Mouse (Mus musculus) myocyte (in vitro differentiated cells): ENCODE data around the gene Zfp3. TPM values are rescaled to one million over a fixed set of nuclear protein-coding genes. Genes with fewer than 3 reads are reported as not detected.
"Not testable (repeated sequence)": the region's sequence is repeated elsewhere in the genome, so short reads cannot be mapped to it uniquely, and the experiment has no call there.

Experiments used
- H3K27me3 ChIP-seq: one replicate; pipeline ENCODE4 v1.6.1; 2011; ENCODE audit not compliant: control insufficient read depth, insufficient read depth, insufficient read length
- H3K36me3 ChIP-seq: one replicate; pipeline ENCODE4 v1.6.1; 2011; ENCODE audit not compliant: control insufficient read depth, insufficient read depth
- H3K4me2 ChIP-seq: one replicate; pipeline ENCODE4 v1.6.1; 2011; ENCODE audit warnings: low read depth, control low read depth
- H3K4me3 ChIP-seq: one replicate; pipeline ENCODE4 v1.5.1; 2011; ENCODE audit warnings: mild to moderate bottlenecking, control low read depth, moderate library complexity
- H3K79me2 ChIP-seq: one replicate; pipeline ENCODE4 v1.6.1; 2011; ENCODE audit not compliant: control insufficient read depth, insufficient read depth
- H3ac ChIP-seq: one replicate; pipeline ENCODE4 v1.6.1; 2011; ENCODE audit not compliant: control insufficient read depth, insufficient read length
- CEBPB ChIP-seq: IDR thresholded peaks from 2 replicates; pipeline ENCODE4 v1.6.1; 2011; ENCODE audit warnings: mild to moderate bottlenecking, moderate library complexity; ENCODE audit not compliant: poor library complexity, insufficient read depth, severe bottlenecking
- E2F4 ChIP-seq: IDR thresholded peaks from one replicate; pipeline ENCODE4 v1.6.1; 2011; ENCODE audit warnings: mild to moderate bottlenecking, control low read depth, moderate library complexity; ENCODE audit not compliant: insufficient read depth
- MAX ChIP-seq: IDR thresholded peaks from one replicate; pipeline ENCODE4 v1.6.1; 2011; ENCODE audit warnings: low read depth, mild to moderate bottlenecking, control low read depth
- MYOD1 ChIP-seq, 3 experiments: IDR thresholded peaks; one replicate each; pipeline ENCODE4 v1.6.1; 2011; ENCODE audit warnings: control low read depth in 2 of 3, low read depth in 2 of 3, mild to moderate bottlenecking in 2 of 3, moderate library complexity in 1 of 3; ENCODE audit not compliant: insufficient read length in 2 of 3, control insufficient read depth in 1 of 3
- MYOG ChIP-seq, 3 experiments: IDR thresholded peaks; one replicate each; pipeline ENCODE4 v1.6.1; 2011; ENCODE audit warnings: control low read depth in 2 of 3, low read depth in 2 of 3, mild to moderate bottlenecking in 2 of 3; ENCODE audit not compliant: insufficient read length in 2 of 3, control insufficient read depth in 1 of 3, insufficient read depth in 1 of 3
- POLR2A ChIP-seq: IDR thresholded peaks from one replicate; pipeline ENCODE4 v1.6.1; 2011; ENCODE audit warnings: low read depth, mild to moderate bottlenecking, control low read depth, moderate library complexity; ENCODE audit not compliant: insufficient read length
- POLR2AphosphoS2 ChIP-seq: IDR thresholded peaks from one replicate; pipeline ENCODE4 v1.6.1; 2011; ENCODE audit warnings: low read depth, control low read depth; ENCODE audit not compliant: insufficient read length
- REST ChIP-seq: IDR thresholded peaks from one replicate; pipeline ENCODE4 v1.6.1; 2011; ENCODE audit warnings: mild to moderate bottlenecking, control low read depth, moderate library complexity; ENCODE audit not compliant: insufficient read depth, insufficient read length
- SRF ChIP-seq: IDR thresholded peaks from one replicate; pipeline ENCODE4 v1.6.1; 2011; ENCODE audit warnings: low read depth; ENCODE audit not compliant: control insufficient read depth, insufficient read length
- TCF12 ChIP-seq: IDR thresholded peaks from one replicate; pipeline ENCODE4 v1.6.1; 2011; ENCODE audit warnings: mild to moderate bottlenecking, control low read depth; ENCODE audit not compliant: poor library complexity, insufficient read depth, severe bottlenecking
- TCF3 ChIP-seq: IDR thresholded peaks from one replicate; pipeline ENCODE4 v1.6.1; 2011; ENCODE audit warnings: low read depth, control low read depth; ENCODE audit not compliant: insufficient read length
- USF1 ChIP-seq: IDR thresholded peaks from one replicate; pipeline ENCODE4 v1.6.1; 2011; ENCODE audit warnings: low read depth, mild to moderate bottlenecking, control low read depth, moderate library complexity
- polyA plus RNA-seq: library from polyadenylated mRNA; unstranded; fragments of >200 nt; fragmentation: generic; extraction: Trizol; gene quantifications from one replicate; pipeline ENCODE4 v1.2.1, GENCODE M21; 2012; ENCODE audit warnings: missing spikeins

Zfp3 gene
- polyA plus RNA-seq, 1 experiment: 2.7 TPM

DNA sequence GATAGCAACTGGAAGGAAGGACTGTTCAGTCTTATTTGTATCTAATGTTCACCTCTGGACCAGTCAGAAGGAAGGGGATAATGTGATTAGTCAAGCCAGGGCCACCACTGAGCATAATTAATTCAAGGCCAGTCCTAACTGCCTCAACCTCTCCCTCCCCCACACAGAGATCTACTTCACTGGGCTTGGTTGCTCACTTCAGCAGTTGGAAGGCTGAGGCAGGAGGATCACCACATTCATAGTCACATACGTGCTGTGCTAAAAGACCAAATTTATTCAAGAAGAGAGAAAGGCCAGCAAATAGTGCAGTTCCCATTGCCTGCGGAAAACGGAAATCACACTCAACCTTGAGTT lies 450 bp upstream of the Zfp3 start:
- H3K4me2 ChIP-seq: peak overlapping the region; percentile 97
- no peak for TF ChIP-seq USF1
- no peak for TF ChIP-seq REST
- no peak for TF ChIP-seq MAX
- no peak for TF ChIP-seq TCF3
- TF ChIP-seq MYOG (IDR thresholded peaks at IDR 0.05; ENCODE audit: control insufficient read depth in 1 of 3, insufficient read depth in 1 of 3, insufficient read length in 2 of 3, low read depth in 2 of 3): no peak
- no peaks in the 10 kb centered on the region for H3K79me2 ChIP-seq
- H3ac ChIP-seq: peak overlapping the region; percentile 12
- H3K4me3 ChIP-seq: peak overlapping the region; percentile 48
- no peaks in the 10 kb centered on the region for H3K36me3 ChIP-seq
- H3K27me3 ChIP-seq: no peaks in the 10 kb centered on the region

DNA sequence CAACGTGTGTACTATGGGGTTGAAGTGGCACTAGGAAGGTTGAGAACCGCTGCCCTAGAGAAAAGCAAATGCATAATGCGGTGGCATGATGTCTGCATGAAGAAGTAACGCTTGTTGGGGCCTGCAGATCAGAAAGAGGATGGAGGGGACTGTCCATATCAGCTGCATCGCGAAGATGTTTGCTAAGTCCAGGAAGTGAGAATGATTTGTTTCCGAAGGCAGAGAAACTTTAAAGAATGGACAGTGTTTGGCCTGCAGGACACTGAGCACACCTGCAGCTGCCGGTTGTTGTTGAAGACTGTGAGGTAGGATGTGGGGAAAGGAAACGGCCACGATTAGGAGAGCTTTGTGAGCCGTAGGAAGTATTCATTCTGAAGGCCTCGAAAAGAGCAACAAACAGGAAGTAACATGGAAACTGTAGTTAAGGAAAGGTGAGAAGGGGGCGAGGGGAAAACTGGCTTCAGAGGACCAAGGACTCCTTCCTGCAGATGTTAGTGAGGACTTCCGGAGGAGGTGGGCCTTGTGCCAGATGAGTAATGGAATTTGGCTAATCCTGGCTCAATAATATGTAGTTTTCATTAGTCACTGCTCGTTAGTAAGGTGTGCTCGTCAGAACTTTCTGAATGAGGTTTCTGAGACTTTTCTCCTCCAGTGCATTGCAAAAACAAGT lies 1.9 kb downstream of the Zfp3 start:
- Histone ChIP-seq H3K4me2 (peak overlapping the region; percentile 97), H3K36me3 (peaks cover 2% of the 10 kb centered on the region), H3K4me3 (no peak overlapping the region), H3K79me2 (no peaks in the 10 kb centered on the region), H3ac (no peak overlapping the region), H3K27me3 (no peaks in the 10 kb centered on the region)
- no peak for TF ChIP-seq SRF
- TF ChIP-seq USF1: no peak
- no peak for TF ChIP-seq MYOG (IDR thresholded peaks at IDR 0.05; ENCODE audit: control insufficient read depth in 1 of 3, insufficient read depth in 1 of 3, insufficient read length in 2 of 3, low read depth in 2 of 3)
- no peak for TF ChIP-seq MYOD1 (IDR thresholded peaks at IDR 0.05; ENCODE audit: control insufficient read depth in 1 of 3, insufficient read length in 2 of 3, low read depth in 2 of 3)
- no peak for TF ChIP-seq POLR2AphosphoS2
- TF ChIP-seq MAX: no peak
- TF ChIP-seq POLR2A: no peak
- no peak for TF ChIP-seq TCF3
- TF ChIP-seq CEBPB: no peak
- no peak for TF ChIP-seq TCF12
- no peak for TF ChIP-seq REST
- TF ChIP-seq E2F4: no peak

DNA sequence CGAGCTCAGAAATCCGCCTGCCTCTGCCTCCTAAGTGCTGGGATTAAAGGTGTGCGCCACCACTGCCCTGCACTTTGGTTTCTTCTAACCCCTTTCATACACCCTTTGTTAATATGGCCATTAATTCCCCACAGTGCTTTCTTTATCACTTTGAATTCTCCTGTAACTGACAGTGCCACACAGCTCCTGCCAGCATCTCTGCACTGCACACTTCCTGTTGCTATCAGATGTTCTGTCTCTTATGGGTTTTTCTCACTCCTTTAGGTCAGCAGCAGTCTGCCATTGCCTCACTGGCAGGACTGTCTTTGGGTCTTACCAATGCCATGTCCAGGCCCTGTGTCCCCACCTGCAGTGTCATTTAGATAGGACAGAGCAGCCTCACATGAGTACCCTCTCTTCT lies 6.8 kb downstream of the Zfp3 start:
- no peak overlapping the region for H3K4me2 ChIP-seq
- TF ChIP-seq POLR2AphosphoS2: no peak
- TF ChIP-seq E2F4: no peak
- TF ChIP-seq MYOD1 (IDR thresholded peaks at IDR 0.05; ENCODE audit: control insufficient read depth in 1 of 3, insufficient read length in 2 of 3, low read depth in 2 of 3): no peak
- TF ChIP-seq SRF: no peak
- TF ChIP-seq MYOG (IDR thresholded peaks at IDR 0.05; ENCODE audit: control insufficient read depth in 1 of 3, insufficient read depth in 1 of 3, insufficient read length in 2 of 3, low read depth in 2 of 3): no peak
- no peak for TF ChIP-seq TCF12
- no peak for TF ChIP-seq POLR2A
- TF ChIP-seq USF1: no peak
- no peak for TF ChIP-seq TCF3
- TF ChIP-seq CEBPB: no peak
- no peak for TF ChIP-seq MAX
- no peaks in the 10 kb centered on the region for H3K79me2 ChIP-seq
- no peaks in the 10 kb centered on the region for H3K27me3 ChIP-seq
- H3ac ChIP-seq: no peak overlapping the region
- no peak overlapping the region for H3K4me3 ChIP-seq
- peaks cover 8% of the 10 kb centered on the region for H3K36me3 ChIP-seq

DNA sequence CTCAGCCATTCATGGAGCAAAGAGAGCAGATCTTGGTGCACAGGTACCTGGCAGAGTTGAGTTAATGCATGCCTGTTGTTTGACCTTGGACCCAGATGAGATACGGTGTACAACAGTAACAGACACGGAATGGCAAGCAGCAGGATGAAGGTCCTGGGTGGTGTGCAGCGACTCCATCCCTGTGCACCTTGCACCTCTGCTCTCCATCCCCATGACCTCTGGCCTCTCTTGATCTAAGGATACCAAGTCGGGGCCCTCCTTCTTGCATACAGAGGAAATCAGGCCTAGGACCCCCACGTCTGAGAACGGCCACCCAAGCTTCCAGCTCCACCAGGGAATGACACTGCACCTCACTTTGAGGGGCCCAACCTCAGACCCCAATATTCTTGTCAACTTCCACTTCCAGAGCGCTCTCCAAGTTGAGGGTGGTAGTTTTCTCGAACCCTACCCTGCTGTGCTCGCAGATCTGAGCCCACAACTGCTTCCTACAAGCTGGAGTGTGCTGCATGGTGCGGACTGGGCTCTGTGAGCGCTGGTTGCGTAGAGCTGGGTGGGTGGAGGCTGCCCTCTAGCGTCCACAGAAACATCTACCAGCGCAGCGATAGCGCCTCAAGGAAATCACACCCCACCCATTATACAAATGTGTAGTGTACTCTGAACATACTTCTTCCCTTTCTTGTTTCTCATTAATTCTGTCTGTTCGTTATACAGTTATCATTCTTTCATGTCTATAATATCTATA lies 13.0 kb downstream of the Zfp3 start:
- TF ChIP-seq REST (no peak), POLR2AphosphoS2 (peak; percentile 21)
- H3K4me2 ChIP-seq: no peak overlapping the region
- H3ac ChIP-seq: no peak overlapping the region
- H3K4me3 ChIP-seq: no peak overlapping the region
- no peaks in the 10 kb centered on the region for H3K27me3 ChIP-seq
- H3K36me3 ChIP-seq: no peaks in the 10 kb centered on the region
- H3K79me2 ChIP-seq: no peaks in the 10 kb centered on the region

DNA sequence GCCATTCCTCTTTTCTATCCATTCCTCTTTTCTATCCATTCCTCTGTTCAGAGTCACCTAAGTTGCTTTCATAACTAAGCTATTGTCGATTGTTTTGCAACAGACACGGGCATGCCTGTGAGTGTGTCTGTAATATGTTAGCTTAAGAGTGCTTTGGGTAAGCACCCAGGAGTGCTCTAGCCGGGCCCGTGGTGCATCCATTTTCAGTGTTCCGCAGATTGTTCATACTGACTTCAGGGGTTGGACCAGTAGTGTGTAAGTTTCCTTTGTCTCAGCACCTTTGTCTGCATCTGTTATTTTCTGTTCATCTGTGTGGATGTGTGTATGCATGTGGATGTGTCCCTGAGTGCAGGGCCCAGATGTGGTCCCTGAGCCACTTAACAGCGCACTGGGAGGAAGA lies 13.6 kb downstream of the Zfp3 start:
- Histone ChIP-seq H3ac (no peak overlapping the region), H3K27me3 (no peaks in the 10 kb centered on the region), H3K4me3 (no peak overlapping the region), H3K36me3 (no peaks in the 10 kb centered on the region), H3K4me2 (no peak overlapping the region), H3K79me2 (no peaks in the 10 kb centered on the region)
- TF ChIP-seq SRF: no peak
- TF ChIP-seq CEBPB: no peak
- TF ChIP-seq POLR2AphosphoS2: no peak
- TF ChIP-seq TCF3: no peak
- no peak for TF ChIP-seq MAX
- no peak for TF ChIP-seq MYOD1 (IDR thresholded peaks at IDR 0.05; ENCODE audit: control insufficient read depth in 1 of 3, insufficient read length in 2 of 3, low read depth in 2 of 3)
- TF ChIP-seq POLR2A: no peak
- TF ChIP-seq USF1: no peak
- no peak for TF ChIP-seq TCF12
- no peak for TF ChIP-seq MYOG (IDR thresholded peaks at IDR 0.05; ENCODE audit: control insufficient read depth in 1 of 3, insufficient read depth in 1 of 3, insufficient read length in 2 of 3, low read depth in 2 of 3)
- no peak for TF ChIP-seq E2F4
- no peak for TF ChIP-seq REST

DNA sequence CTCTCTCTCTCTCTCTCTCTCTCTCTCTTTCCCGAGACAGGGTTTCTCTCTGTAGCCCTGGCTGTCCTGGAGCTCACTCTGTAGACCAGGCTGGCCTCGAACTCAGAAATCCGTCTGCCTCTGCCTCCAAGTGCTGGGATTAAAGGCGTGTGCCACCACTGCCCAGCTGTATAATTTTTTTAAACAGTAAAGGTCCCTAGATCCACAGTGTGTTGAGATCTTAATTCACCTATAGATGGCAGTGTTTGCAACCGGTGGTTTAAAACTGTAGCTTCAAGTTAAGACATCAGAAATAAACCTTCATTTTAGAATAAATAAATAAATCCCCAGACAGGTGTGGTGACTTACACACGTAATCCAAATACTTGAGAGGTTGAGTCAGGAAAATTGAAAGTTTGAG lies 14.0 kb downstream of the Zfp3 start:
- H3K27me3 ChIP-seq, H3K4me3 ChIP-seq, H3K79me2 ChIP-seq, H3K4me2 ChIP-seq, H3ac ChIP-seq, H3K36me3 ChIP-seq: not testable (repeated sequence)
